Mouse (Mus musculus) erythroblast, adult 5-6 weeks (primary cell): ENCODE results near the gene Ntf3. TPM values are rescaled to one million over a fixed set of nuclear protein-coding genes. Genes with fewer than 3 reads are reported as not detected.

Experiments used
- ATAC-seq: replicated peaks from 2 replicates; pipeline ENCODE4 v1.8.0; 2016; ENCODE audit warnings: moderate number of reproducible peaks, mild to moderate bottlenecking, moderate TSS enrichment, inconsistent platforms; ENCODE audit not compliant: poor library complexity, low FRiP score, severe bottlenecking
- total RNA-seq, 2 experiments: library from RNA; stranded (forward) in 1 of 2; stranded (reverse) in 1 of 2; fragments of 150-400 nt in 1 of 2; fragments of 200-764, 138-1000 nt in 1 of 2; gene quantifications; 2 replicates each; pipeline versions ENCODE4 v1.2.3 to v1.2.4; 2015 to 2017; ENCODE audit warnings: low replicate concordance in 2 of 2

Gene Ntf3
- total RNA-seq, 2 experiments from 2014 or later, result not detected

DNA sequence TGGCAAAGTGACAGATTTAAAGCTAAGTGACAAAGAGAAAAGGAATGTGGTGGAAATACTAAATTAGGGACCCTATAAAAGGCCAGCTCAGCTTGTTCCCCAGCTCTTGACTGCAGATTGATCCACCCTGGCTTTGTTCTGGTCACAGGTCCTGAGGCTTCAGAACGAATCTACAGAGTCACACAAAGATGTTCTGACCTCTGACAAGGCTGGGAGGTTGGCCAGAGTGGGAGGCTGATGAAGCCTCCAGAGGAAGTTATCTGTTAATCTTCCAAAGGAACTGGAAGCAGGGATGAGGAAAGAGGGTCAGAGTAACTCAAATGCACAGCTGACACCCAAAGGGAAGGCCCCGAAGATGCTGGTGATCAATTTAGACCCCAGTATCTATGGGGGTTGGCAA lies 59.3 kb downstream of the Ntf3 start:
- no peak for ATAC-seq

DNA sequence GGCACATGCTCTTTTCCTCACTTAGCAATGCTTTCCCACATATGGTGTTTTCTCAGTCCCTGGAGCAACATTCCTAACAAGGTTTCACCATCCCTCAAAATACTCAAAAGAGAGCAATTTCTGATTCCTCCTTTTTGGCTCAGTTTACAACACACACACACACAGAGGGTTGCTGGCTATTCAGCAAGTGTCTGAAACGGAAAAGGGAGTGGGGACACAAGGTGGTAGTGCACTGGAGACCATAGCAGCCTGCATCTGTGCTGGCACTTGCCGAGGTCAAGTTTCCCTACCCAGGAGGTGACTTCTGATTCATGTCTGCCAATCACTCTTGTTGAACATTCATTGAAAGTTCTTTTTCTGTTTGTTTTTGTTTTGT lies 59.9 kb downstream of the Ntf3 start:
- ATAC-seq, result no peak

DNA sequence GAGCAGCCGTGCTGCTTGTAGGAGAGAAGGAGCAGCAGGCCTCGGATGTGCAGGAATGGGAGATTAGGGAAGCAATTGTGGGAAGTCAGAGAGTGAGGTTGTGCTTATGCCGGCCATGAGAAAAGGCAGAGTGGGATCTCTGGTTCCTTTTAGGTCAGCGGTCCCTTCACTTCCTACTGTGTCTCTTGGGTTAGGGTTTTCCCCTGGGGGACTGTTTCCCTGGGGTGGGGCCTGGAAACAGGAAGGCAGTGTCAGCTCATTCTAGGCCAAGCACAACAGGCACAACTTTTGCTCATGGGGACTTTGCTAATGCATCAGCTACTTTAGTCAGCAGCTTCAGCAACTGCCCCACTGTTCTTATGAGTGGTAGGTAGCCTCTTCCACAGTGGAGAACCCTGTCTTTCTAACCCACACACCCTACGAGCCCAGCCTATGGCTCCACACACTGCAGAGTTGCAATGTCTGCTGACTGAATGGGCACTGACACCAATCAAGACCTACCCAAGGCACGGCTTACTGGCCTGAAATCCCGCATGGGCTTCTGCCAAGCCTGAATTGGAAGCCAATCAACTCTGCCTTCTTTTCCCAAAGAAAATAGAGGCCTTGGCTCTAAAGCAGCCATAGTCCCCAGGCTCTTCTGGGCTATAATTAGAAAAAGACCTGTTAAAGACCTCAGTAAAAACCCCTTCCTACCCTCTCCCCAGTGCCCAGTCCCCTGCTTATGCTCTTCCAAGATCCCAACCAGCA lies 60.5 kb downstream of the Ntf3 start:
- no peak for ATAC-seq

DNA sequence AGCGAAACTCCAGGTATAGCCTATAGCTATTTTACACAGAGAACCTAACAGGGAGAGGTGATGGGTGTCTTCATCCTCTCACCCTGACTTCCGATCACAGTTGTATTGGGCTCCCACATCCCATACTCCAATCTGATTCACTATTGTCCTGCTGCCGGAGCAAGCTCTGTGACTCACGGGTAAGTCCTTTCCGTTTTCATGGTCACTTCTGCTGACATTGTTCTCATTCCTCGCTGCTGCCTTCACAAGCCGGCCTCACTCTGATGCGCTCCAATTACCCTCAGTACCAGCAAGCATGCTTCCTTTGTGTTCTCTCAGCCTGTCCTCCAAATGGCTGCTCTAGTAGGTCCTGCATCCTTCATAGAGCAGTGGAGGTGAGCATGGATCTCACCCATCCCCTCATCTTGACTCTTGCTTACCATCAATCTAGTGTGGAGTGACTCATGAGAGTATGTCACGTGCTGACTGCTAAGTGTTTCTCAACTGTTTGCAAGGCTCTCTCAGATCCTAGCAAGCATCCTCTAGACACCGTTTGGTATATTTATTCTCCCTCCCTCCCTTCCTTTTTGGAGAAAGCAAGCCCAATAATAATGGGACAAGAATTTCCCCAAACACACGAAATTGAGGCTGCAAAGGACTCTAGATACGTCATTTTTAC lies 61.5 kb downstream of the Ntf3 start:
- ATAC-seq, result no peak

DNA sequence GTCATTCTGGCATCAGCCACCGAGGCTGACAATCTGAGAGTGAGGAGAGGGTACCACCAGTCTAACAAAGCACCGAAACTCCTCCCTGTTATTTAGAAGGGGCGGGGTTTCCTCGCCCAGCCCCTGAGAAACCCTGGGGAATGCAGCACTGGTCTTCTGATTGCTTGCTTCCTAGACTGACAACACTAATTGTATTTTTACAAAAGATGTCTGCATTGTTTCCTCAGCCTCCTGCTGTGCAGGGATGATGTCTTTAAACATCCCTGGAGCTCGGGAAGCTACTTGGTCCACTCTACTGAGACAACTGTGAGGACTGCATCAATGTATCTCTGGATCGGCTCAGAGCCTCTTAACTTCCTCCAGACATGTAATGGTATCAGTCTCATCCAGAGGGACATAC lies 64.1 kb downstream of the Ntf3 start:
- no peak for ATAC-seq

DNA sequence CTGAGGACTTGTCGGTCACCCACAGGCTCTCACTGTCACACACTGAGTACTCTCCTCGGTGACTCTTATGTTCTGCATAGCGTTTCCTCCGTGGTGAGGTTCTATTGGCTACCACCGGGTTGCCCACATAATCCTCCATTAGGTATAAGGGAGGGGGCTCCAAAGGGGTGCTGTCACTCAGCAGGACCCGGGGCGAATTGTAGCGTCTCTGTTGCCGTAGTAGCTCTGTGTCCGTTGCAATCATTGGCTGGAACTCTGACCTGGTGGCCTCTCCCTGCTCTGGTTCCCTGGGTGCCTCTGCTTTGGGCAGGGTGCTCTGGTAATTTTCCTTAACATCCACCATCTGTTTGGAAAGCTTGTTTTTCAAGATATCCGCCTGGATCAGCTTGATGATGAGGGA lies 64.7 kb downstream of the Ntf3 start:
- ATAC-seq, result no peak

DNA sequence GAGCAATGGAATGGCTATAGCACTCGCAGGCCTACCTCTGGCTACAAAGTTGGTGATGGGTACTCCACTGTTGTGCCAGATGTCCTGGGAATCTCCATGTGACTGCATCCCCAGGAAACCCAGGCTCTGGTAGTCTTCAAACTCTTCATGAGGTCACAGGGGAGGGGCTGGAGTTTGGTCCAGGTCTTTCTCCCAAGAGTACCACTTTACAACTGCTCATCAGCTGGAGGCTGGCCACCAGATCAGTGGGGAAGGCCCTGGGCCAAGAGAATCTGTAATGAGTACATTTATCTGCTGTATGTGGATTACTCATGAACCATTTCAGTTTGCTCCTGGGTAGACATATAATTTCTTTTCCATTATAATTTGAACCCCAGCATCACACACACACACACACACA lies 66.1 kb downstream of the Ntf3 start:
- no peak for ATAC-seq

DNA sequence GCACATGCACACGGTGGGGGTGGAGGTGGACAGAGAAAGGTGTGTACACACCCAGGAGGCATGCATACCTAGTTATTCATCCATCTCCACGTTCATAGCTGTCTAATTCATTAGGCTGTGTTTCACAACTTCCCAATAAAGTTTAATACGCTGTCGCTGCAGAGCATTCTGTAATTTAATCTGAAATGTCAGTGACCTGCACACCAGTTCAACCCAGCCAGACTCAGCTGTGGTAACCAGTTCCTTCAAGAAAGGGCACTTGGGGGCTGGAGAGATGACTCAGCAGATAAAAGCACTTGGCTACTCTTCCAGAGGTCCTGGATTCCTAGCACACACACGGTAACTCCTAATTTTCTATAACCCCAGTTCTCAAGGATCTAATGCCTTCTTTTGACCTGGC lies 69.2 kb downstream of the Ntf3 start:
- ATAC-seq, result no peak

DNA sequence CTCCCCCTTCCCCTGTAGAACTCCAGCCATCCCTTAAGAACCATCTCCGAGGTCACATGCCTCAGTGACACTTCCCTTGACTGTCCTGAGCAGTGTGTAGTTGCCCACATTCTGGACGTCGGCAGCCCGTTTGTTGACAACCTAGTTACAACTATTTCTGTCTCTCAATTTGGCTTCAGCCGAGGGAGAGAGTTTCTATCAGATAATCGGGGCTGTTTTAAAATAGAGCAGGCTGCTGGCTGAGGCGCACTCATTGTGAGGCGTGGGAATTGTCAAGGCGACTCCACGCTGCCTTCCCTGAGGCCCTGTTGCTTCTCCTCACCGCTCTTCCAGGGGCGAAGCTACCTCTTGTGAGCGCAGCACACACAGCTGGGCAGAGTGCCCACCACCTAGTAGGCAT lies 70.6 kb downstream of the Ntf3 start:
- no peak for ATAC-seq

DNA sequence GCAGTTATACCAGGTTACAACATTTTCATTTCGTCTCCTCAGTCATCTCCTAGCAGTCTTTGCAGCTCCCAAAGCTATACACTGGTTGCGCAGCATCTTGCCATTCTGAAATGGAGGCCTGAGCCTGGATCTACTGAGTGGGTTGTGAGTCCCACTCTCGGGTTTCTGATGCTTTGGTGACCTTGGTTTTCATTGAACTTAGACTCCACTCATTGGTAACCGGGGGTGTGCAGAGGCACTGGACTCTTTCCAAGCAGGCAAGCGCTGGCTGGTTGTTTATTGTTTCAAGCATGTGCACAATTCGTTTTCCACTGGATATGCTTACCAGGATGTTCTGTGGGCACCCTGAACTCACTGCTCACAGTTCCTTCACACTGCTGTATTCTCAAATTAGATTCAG lies 71.7 kb downstream of the Ntf3 start:
- no peak for ATAC-seq

DNA sequence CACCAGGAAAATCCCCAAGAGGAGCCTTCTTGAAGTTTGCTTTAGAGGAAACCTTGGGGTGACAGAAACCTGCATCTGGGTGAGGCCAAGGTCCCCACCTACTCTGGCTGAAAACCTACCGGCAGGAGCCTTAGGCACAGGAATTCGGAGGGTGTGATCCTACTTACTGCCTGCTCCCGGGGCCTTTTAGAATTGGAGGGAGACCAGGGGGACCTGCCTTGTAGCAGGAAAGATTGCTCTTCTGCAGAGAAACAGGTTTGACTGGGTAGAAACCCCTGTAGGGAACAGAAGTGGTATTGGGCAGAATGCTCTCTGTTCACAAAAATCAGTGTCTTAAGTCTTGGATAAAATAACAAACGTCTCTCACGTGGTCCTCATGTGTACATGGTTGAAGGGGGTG lies 74.7 kb downstream of the Ntf3 start:
- ATAC-seq, result no peak

DNA sequence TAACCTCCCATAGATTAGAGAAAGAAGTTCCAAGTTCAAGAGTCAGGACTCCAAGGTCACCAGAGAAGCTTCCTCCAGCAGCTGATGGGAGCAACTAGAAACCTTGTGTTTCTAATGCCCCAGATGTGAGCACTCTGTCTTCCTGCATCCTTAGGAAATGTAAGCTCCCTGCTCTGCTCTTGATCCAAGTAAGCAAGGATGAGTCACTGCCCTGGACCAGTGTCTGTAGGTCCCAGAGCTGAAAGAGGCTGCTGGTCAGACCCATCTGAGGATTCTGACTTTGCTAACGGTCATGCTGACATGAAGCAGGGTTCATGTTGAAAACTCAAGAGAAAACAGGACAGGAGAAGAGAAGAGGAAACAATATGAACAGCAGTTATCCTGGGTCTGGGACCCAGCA lies 76.6 kb downstream of the Ntf3 start:
- no peak for ATAC-seq

DNA sequence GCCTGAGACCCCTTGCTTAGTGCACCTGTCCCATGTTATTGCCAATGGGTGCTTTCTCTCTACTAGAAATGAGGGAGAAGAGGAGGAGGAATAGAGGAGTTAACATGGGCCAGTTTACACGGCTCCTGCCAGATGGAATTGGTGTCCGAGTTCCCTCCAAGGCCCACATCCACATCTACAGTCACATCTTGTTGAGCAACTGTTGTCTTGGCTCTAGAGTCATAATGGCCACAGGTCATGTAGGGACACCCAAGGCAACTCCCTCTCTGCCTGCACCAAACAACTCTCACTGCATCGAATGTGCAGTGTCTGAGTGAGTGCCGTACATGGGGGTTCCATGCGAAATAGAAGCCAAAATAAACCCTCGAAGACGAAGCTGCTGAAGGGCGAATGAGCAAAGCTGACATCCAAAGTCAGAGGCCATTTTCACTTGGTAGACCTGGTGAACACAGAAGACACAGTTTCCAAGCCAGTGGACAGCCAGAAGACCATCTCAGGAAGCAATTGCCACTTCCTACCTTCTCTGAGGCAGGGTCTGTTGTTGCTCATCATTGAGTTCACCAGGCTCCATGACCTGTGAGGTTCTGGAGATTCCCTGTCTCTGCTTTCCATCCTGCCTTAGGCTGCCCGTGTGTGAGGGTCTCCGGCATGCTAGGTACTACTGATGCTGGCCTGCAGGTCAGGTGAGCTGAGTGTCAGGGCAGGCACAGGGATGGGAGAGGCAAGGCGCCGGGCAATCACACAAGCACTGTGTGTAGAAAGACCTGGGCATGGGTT lies 78.0 kb downstream of the Ntf3 start:
- no peak for ATAC-seq

DNA sequence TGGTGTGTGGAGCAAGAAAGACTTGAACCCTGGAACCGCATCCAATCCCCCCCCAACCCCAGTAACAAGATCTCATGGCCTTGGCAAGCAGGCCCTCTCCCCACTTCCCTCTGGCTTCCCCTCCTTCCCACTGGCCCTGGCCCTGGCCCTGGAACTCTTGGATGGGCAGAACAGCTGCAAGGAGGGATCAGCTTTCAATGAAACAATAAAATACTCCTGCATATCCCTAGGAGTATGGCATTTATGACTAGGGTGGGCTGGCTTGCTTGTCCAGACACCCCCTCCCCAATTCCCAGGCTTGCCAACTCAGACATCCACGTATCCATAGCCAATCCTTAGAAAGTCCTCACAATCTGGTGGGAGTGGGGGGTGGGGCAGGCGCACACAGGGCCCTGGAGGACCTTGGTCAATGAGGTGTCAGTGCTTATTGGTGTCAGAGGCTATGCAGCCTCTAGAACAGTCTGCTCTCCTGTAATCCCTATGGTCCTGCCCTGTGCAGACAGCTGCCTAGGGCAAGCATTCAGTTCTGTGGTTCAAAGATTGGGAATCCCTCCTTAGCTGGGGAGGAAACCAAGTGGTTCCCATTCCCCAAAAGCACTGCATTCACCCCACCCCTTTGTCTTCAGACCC lies 80.3 kb downstream of the Ntf3 start:
- no peak for ATAC-seq

DNA sequence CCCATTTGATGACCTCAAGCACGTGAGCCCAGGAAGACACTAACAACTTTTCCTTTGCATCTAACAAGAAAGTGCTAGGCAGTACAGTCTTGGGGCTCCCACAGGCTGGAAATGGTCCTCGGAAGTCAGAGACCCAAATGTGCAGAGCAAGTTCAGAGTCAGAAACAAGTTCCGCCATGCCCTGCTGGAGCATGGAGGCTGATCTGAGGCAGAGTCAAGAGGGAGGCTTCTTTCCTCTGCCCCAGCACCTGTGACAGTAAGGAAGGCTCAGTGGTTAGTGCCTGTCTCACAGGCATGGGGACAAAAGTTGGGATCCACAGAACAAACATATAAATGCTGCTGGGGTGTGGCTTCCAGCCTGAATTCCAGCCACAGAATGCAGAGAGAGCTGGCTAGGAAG lies 86.2 kb downstream of the Ntf3 start:
- ATAC-seq, result no peak

DNA sequence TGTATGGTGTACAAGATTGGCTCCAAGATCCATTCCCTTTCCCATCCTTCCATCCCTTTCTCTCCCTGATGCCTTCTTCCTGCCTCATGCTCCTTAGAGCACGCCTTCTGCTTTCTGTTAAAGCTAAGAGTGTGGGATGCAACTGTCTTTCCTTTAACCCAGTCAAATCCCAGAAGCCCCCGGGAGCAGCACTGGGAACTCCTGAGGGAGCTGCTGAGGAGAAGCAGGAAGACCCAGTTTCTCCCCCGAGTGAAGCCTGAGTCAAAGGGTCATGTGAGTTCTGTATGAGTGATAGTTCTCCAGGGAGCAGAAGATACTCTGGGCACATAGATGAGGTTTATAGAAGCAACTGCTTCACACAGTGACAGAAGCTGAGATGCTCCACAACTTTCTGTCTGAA lies 109.0 kb downstream of the Ntf3 start:
- ATAC-seq, result no peak

DNA sequence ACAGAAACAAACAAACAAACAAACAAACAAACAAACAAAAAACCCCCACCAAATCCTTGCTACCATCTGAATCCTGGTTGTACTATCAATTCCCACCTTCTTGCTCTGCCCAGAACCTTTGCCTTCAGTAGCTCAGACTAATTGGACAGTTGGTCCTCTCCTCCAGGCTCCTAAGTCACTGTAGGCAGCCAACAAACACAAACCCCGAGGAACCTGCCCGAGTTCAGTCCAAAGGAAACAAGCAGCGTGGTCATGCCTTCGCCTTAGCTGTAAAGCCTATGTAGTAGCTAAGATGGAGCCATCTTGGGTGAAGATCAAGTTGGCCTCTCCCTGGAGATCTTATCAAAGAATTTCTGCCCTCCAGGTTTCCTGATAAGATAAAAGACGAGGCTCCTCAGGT lies 113.6 kb downstream of the Ntf3 start:
- no peak for ATAC-seq
